Mouse (Mus musculus) limb, embryonic 10.5 days (tissue): Measurements from ENCODE around the gene Pnkd. TPM values are rescaled to one million over a fixed set of nuclear protein-coding genes. Genes with fewer than 3 reads are reported as not detected.
"Not testable (repeated sequence)": the region's sequence is repeated elsewhere in the genome, so short reads cannot be mapped to it uniquely, and the experiment has no call there.

Source experiments
- DNase-seq: peaks from one replicate; pipeline ENCODE4 v3.0.0-alpha.2; 2017; ENCODE audit warnings: low spot score
- H3K27ac ChIP-seq: fragments of 300-500 bp; sonication (generic); 2 replicates; pipeline ENCODE4 v1.5.1; 2016; ENCODE audit warnings: mild to moderate bottlenecking
- H3K27me3 ChIP-seq: fragments of 300-500 bp; sonication (generic); 2 replicates; pipeline ENCODE4 v1.6.1; 2016; ENCODE audit warnings: low read depth, mild to moderate bottlenecking; ENCODE audit not compliant: poor library complexity, severe bottlenecking
- H3K36me3 ChIP-seq: fragments of 300-500 bp; sonication (generic); 2 replicates; pipeline ENCODE4 v1.6.1; 2016; ENCODE audit warnings: mild to moderate bottlenecking, moderate library complexity
- H3K4me1 ChIP-seq: fragments of 300-500 bp; sonication (generic); 2 replicates; pipeline ENCODE4 v1.6.1; 2016
- H3K4me3 ChIP-seq: fragments of 300-500 bp; sonication (generic); 2 replicates; pipeline ENCODE4 v1.5.1; 2016; ENCODE audit warnings: mild to moderate bottlenecking, moderate library complexity
- H3K9me3 ChIP-seq: fragments of 300-500 bp; sonication (generic); replicated peaks from 2 replicates; pipeline ENCODE4 v1.6.1; 2016; ENCODE audit warnings: mild to moderate bottlenecking
- WGBS: fragments of 180-500 bp; shearing (Covaris S2); methylation state at CpG from one replicate; pipeline ENCODE4 v1.1.7; 2016; 5-methylcytosine and 5-hydroxymethylcytosine counted together
- polyA plus RNA-seq: library from polyadenylated mRNA; unstranded; fragments of >200 nt; fragmentation: Nextera tagmentation; extraction: Ambion mirVana; gene quantifications from 2 replicates; pipeline ENCODE4 v1.2.1, GENCODE M21; 2016

The Pnkd gene
- polyA plus RNA-seq, 1 experiment from 2014 or later: 113 TPM

DNA sequence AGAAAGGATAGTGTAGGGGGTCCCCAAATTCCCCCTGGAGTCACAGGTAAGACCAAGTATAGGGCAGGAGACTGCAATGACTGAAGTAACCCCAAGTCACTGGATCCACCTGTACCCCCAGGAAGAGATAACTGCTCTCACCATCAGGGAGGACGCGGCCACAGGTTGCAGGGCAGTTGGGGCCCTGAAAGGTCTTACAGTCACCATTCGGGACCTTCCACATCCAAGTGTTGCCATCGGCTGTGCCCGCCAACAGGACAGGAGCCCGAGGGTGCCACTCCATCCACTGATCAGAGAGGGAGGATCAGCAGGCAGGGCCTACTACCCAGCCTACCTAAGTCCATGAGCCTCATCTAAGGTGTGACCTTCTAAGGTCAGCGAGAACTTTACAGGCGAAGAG is 2.8 kb upstream of the Pnkd start:
- H3K27ac ChIP-seq: no peak overlapping the region
- H3K4me1 ChIP-seq: peaks cover 41% of the 10 kb centered on the region
- no peak overlapping the region for H3K4me3 ChIP-seq
- no peaks in the 10 kb centered on the region for H3K27me3 ChIP-seq
- H3K36me3 ChIP-seq: peaks cover 52% of the 10 kb centered on the region
- H3K9me3 ChIP-seq: no peaks in the 10 kb centered on the region
- 91% methylated on average over 8 of the region's 8 CpGs for WGBS
- DNase-seq: no peak

DNA sequence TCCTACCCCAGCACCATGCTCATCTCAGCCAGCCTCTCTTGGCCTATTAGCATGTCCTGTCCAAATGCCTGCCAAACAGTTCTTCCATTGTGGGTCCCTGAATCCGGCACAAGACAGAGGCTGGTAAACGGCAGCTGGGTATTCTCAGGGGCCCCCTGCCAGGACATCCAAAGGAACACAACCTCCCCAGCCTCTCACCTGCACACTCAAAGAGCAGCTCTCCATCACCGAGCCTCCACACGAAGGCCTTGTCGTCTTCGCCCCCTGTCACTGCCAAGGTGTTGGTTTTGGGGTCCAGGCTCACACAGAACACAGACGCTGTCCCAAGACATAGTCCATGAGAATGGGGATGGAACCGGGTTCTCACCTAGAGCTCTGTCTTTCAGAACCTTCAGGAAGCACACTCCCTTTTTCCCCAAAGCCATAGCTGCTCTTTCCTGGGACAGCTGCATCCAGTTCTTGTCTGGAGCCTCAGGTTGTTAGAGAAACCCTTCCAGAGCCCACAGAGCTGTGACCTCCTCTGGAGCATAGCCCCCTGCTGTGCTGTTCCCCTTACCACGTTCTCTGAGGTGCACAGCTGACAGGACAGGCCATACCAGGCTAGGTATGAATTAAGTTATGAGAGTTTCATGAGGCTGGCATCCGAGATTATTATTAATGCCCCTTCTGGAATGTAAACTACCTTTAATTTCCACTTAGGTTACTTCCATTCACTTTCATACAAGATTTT is 1.7 kb upstream of the Pnkd start:
- Histone ChIP-seq H3K4me1 (peaks cover 32% of the 10 kb centered on the region), H3K4me3 (peak overlapping the region; percentile 13), H3K36me3 (peaks cover 58% of the 10 kb centered on the region), H3K27me3 (no peaks in the 10 kb centered on the region), H3K9me3 (no peaks in the 10 kb centered on the region), H3K27ac (no peak overlapping the region)
- WGBS: 89% methylated on average over 10 of the region's 10 CpGs
- DNase-seq: no peak

DNA sequence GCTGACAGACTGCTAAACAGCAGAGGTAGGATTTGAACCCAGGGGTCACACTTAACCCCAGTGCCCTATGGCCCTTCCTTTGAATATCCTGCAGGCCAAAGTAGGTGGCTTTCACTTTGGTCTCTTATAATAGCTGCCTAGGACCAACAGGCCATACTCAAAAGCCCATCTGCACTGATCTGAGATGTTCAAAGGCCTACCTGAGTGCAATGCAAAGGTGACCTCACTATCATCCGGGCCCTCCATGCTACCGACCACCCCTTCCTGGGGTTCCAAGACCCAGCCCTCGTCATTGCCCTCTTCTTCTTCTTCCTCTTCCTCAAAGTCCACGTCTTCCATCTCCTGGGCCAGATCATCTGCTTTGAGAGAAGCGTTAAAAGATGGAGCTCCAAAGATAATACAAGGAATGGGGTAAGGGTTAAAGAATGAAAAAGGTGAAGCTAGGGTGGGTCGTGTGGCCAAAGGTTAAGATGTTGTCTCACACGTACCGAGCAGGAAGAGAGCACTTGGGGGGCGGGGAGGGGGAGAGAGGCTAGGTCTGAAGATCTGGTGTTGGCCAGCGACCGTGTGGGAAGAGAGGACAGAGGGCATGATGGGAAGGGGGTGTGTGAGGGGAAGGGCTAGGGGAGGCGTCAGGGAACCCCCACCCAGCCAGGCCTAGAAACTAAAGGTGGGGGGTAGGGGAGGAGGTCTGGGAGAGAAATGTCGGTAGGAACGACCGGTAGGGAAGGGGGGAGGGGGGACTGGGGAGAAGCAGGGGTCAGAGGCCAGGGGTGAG is 855 bp upstream of the Pnkd start:
- Histone ChIP-seq H3K27me3 (no peaks in the 10 kb centered on the region), H3K36me3 (peaks cover 61% of the 10 kb centered on the region), H3K27ac (peak overlapping the region; percentile 85), H3K4me1 (peaks cover 32% of the 10 kb centered on the region), H3K4me3 (peak overlapping the region; percentile 78), H3K9me3 (no peaks in the 10 kb centered on the region)
- peak; percentile 65 for DNase-seq
- WGBS: 14% methylated on average over 15 of the region's 15 CpGs

DNA sequence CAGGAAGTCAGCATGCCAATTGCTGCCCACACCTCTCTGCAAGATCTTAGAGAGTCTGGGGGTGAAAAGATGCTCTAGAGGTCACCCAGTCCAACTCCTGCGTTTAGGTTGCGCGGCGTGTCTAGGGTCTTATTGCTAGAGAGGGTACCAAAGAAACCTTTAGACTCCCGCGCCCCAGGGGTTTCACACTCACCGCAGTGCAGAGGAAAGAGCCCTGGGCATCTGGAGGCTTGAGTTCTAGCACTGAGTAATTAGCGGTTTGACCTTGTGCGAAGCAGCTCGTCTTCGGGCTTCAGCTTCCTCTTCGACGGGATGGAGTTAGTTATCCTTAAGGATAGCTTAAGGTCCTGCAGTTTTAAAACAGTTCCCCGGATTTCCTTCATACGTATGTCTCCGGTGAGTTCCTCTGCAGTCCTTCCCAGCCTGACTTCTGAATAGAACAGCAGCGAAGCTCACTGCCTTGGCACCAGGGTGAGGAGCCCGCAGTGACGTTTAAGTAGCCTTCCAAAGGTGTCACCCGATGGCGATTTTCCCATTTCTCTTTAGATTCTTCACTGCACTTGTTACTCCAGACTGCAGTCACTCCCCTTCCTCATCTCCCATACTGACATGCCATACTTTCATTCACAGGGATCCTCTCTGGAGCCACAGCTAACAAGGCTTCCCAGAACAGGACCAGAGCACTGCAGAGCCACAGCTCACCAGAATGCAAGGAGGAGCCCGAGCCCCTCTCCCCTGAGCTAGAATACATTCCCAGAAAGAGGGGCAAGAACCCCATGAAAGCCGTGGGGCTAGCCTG is 681 bp downstream of the Pnkd start:
- no peak for DNase-seq
- Histone ChIP-seq H3K36me3 (peaks cover 61% of the 10 kb centered on the region), H3K4me3 (peak overlapping the region; percentile 78), H3K27me3 (no peaks in the 10 kb centered on the region), H3K9me3 (no peaks in the 10 kb centered on the region), H3K4me1 (peaks cover 28% of the 10 kb centered on the region), H3K27ac (peak overlapping the region; percentile 85)
- WGBS: 4% methylated on average over 23 of the region's 23 CpGs

DNA sequence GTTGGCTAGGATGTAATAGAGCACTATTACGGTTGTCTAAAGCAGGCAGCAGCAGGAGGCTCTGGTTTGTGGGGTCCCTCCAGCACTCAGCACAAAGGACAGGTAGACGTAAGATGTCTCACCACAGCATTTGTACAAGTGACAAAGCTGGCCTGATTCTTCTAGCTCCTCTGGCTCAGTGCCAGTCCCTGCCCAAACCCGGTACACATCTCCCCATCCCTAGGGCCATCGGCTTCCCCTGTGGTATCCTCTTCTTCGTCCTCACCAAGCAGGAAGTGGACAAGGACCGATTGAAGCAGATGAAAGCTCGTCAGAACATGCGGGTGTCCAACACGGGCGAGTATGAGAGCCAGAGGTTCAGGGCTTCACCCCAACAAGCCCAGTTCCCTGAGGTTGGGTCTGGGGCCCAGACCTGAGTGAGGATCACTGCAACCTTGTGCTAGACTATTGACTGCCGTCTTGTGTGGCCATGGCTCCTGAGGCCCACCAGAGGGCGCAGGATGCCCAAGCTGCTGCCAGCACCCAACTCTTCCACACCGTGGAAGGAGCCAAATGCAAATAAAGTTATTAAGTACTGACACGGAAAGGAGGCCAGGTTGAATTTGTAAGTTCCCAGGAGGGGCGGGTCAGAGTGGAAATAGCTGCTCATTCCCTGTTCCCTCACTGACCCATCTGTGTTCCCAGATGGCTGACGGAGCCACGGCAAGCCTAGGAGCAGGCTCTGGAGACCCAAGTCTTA is 2.3 kb downstream of the Pnkd start:
- H3K27ac ChIP-seq, DNase-seq, H3K27me3 ChIP-seq, H3K9me3 ChIP-seq, H3K4me3 ChIP-seq: not testable (repeated sequence)
- H3K36me3 ChIP-seq: peaks cover 61% of the 10 kb centered on the region
- 59% methylated on average over 15 of the region's 17 CpGs for WGBS
- H3K4me1 ChIP-seq: peaks cover 25% of the 10 kb centered on the region

DNA sequence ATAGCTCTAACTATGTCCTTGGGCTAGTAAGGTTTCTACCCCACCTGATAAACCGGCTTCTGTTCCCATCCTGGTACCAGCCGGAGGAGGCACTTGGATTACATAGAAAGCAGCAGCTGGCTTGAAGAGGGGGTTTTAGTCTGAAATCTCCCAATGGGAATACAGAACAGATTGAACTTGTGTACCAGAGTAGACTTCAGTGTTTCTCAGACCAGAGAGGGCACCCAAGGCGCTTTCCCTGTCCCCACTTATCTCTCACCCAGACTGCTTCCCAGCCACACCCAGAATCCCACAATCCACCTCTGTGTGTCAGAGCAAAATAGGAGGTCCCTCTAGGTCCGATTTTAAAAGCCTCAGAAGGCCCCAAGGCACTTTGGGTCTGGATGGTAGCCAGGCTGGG is 3.6 kb downstream of the Pnkd start:
- H3K27me3 ChIP-seq: no peaks in the 10 kb centered on the region
- H3K4me1 ChIP-seq: peaks cover 18% of the 10 kb centered on the region
- no peak for DNase-seq
- WGBS: 85% methylated on average over 4 of the region's 4 CpGs
- no peak overlapping the region for H3K27ac ChIP-seq
- peaks cover 60% of the 10 kb centered on the region for H3K36me3 ChIP-seq
- no peak overlapping the region for H3K4me3 ChIP-seq
- no peaks in the 10 kb centered on the region for H3K9me3 ChIP-seq

DNA sequence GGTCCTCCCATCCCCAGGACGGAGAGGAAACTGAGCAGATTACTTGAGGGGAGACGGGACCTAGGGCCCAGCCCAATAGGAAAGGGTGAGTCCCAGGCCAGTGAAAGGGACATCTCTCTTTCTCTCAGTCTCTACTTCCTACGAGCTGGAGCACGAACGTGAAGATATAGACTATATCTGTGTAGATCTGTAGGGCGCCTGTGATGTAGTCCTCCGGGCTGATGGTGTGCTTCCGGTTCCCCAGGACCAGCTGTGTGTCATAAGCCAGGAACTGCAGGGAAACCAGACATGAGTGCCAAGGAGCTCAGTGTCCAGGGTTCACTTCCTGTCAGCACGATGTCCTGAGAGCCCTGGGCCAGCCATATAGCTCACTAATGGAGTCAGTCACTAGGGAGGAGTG is 4.5 kb downstream of the Pnkd start:
- Histone ChIP-seq H3K4me3 (no peak overlapping the region), H3K9me3 (no peaks in the 10 kb centered on the region), H3K36me3 (peaks cover 68% of the 10 kb centered on the region), H3K4me1 (peaks cover 15% of the 10 kb centered on the region), H3K27ac (no peak overlapping the region), H3K27me3 (no peaks in the 10 kb centered on the region)
- WGBS: 92% methylated on average over 9 of the region's 9 CpGs
- no peak for DNase-seq

DNA sequence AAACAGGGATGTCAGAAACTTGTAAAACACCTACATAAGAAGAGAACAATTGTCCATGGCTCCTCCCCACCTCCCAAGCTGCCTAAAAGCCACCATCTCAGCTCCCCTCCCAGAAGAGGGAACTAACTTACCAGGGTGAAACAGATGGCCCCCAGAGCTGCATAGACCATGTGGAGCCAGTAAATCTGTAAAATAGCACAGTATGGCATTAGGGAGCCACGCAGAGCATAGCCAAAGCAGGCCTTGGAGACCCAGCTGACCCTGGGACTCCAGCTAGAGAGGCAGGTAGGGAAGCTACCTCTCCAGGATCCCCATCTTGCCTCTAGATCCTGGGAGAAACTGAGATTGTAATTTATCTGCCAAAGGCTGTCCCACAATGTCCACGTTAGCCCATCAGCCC is 5.0 kb downstream of the Pnkd start:
- Histone ChIP-seq H3K36me3 (peaks cover 68% of the 10 kb centered on the region), H3K4me3 (no peak overlapping the region), H3K27ac (no peak overlapping the region), H3K4me1 (peaks cover 16% of the 10 kb centered on the region), H3K27me3 (no peaks in the 10 kb centered on the region), H3K9me3 (no peaks in the 10 kb centered on the region)
- DNase-seq: no peak
- 74% methylated on average over 2 of the region's 2 CpGs for WGBS

DNA sequence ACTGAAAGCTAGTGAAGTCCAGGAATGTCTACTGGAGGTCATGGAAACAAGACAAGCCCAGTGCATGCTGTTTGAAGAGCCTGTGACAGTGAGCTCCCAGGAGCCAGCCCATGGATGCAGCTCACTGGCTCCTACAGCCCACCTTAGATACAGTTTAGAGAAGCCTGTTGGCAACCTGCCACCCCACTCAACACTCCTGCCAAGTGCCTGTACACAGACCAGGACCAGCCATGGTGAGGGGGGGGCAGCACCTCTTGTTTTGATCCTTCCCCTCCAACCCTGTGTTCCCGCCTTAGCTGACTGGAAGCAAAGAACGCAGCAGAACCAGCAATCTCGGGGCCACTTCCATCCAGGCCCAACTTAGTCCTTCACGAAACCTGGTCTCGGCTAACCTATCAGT is 5.4 kb downstream of the Pnkd start:
- Histone ChIP-seq H3K27ac (no peak overlapping the region), H3K4me1 (peaks cover 20% of the 10 kb centered on the region), H3K27me3 (no peaks in the 10 kb centered on the region), H3K36me3 (peaks cover 68% of the 10 kb centered on the region), H3K9me3 (no peaks in the 10 kb centered on the region), H3K4me3 (no peak overlapping the region)
- no peak for DNase-seq
- 92% methylated on average over 5 of the region's 5 CpGs for WGBS

DNA sequence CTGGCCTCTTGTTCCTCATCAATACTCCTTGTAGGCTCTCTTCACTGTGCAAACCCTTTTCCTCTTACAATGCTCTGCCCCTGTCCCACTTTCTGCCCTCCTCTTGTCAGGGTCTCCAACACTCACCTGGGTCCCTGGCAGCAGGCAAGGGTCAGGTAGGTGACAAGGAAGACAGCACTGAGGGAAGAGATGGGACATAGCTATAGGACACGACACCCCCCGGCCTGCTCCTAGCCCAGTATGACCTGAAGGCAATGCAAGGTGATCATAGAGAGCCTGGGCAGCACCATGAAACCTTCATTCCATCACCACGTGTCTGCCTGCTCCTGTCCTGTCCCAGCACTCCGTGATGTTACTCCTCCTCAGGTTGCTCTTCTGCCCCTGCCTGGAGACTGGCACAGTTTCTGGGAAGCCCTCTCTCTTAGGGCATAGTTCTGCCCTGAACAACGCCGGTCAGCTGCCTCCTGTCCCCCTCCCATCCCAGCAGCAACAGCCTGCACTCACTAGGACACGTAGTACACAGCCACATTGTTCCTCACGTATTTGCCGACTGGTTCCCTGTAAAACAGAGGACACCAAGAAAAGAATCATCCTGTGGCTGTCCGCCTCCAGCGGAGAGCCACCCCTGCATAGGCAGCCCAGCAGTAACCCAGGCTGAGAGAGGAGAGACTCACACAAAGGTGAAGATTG is 7.7 kb downstream of the Pnkd start:
- H3K36me3 ChIP-seq: peaks cover 67% of the 10 kb centered on the region
- 88% methylated on average over 11 of the region's 11 CpGs for WGBS

DNA sequence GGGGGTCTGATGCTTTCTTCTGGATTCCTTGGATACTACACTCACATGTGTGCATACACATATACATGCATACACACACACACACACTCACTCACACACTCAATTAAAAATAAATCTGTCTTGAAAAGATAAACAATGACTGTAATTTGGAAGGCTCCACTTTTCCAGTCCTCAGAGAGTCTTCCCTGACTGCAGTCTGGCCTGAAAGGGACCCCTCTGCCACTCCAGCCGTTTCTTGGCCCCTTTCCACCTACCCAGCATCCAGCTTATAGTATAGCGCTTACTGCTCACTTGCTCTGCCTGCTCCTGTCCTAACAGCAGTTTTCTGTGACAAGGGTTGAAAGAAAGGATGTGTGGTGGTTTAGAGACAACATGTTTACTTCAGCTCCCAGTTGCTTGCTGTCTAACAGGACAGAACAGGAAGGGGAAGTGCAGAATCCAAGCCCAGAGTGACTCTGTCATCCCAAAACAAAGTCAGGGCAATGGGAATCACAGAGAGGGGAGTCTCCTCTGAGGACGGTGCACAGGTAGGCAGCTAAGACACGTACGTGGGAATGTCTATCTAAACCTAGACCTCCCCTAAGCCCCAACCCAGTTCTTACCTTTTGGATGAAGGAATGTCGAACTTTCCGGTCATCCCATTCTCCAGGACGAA is 8.7 kb downstream of the Pnkd start:
- Histone ChIP-seq H3K27me3 (no peaks in the 10 kb centered on the region), H3K9me3 (no peaks in the 10 kb centered on the region), H3K27ac (no peak overlapping the region), H3K36me3 (peaks cover 60% of the 10 kb centered on the region), H3K4me3 (no peak overlapping the region), H3K4me1 (peaks cover 26% of the 10 kb centered on the region)
- DNase-seq: no peak
- WGBS: 95% methylated on average over 8 of the region's 8 CpGs

More for the DNA sequence above, 7.7 kb downstream of the Pnkd start:
- H3K9me3 ChIP-seq: no peaks in the 10 kb centered on the region
- no peaks in the 10 kb centered on the region for H3K27me3 ChIP-seq
- no peak for DNase-seq
- no peak overlapping the region for H3K4me3 ChIP-seq
- H3K27ac ChIP-seq: no peak overlapping the region
- peaks cover 26% of the 10 kb centered on the region for H3K4me1 ChIP-seq
